Mouse (Mus musculus): Measurements from ENCODE around the gene Olfr1130. TPM values are rescaled to one million over a fixed set of nuclear protein-coding genes. Genes with fewer than 3 reads are reported as not detected.
"Not testable (repeated sequence)": the region's sequence is repeated elsewhere in the genome, so short reads cannot be mapped to it uniquely, and the experiment has no call there.

Gene Olfr1130
- polyA plus RNA-seq (2014; fragmentation: Nextera tagmentation; extraction: Ambion mirVana) = not detected in 2 replicates

DNA sequence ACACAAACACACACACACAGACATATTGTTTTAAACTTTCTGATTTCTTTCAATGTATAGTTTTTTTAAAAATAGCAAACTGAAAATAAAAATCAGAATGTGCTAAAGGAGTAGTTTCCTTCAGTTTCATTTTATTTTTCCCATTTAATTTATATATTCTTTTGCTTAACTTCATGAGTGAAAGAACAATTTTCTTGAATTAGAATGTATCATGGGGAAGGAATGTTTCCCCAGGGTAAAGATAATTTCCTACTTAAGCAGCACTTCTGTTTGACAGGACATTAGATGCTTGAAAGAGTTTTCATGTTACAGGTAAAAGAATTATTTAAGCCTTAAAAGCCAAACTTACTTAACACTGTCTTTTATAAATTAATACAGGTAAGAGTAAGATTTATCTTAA lies at the start of gene Olfr1130:
TSS of gene Olfr1130 (plus strand) at position 301 of the 400 bp plus-strand sequence.
- H3K9ac ChIP-seq (ENCODE audit: low read depth, low read length); DNase-seq (ENCODE audit: low spot score); H3K4me3 ChIP-seq (ENCODE audit: low read depth, low read length); H3K4me2 ChIP-seq (replicated peaks; ENCODE audit: low read depth, low read length); H3K27me3 ChIP-seq (ENCODE audit: control insufficient read depth, insufficient read depth, low read length); H3K27ac ChIP-seq (ENCODE audit: low read depth, low read length); H3K9me3 ChIP-seq (ENCODE audit: control insufficient read depth, low read length); H3K36me3 ChIP-seq (ENCODE audit: control insufficient read depth, insufficient read depth, low read length); ATAC-seq (ENCODE audit: low FRiP score); H3K4me1 ChIP-seq (replicated peaks; ENCODE audit: control insufficient read depth, insufficient read depth, low read length): not testable (repeated sequence)

DNA sequence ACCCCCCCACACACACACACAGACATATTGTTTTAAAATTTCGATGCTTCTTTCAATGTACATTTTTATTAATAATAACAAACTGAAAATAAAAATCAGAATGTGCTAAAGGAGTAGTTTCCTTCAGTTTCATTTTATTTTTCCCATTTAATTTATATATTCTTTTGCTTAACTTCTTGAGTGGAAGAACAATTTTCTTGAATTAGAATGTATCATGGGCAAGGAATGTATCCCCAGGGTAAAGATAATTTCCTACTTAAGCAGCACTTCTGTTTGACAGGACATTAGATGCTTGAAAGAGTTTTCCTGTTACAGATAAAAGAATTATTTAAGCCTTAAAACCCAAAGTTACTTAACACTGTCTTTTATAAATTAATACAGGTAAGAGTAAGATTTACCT lies 32.4 kb upstream of the Olfr1130 start, which contains the start of gene Olfr1129:
TSS of gene Olfr1129 (plus strand) at position 301 of the 400 bp plus-strand sequence.
- H3K36me3 ChIP-seq (ENCODE audit: control insufficient read depth, insufficient read depth, low read length); H3K4me1 ChIP-seq (replicated peaks; ENCODE audit: control insufficient read depth, insufficient read depth, low read length); H3K4me2 ChIP-seq (replicated peaks; ENCODE audit: low read depth, low read length); H3K9ac ChIP-seq (ENCODE audit: low read depth, low read length); H3K27ac ChIP-seq (ENCODE audit: low read depth, low read length); H3K4me3 ChIP-seq (ENCODE audit: low read depth, low read length); ATAC-seq (ENCODE audit: low FRiP score); H3K9me3 ChIP-seq (ENCODE audit: control insufficient read depth, low read length); H3K27me3 ChIP-seq (ENCODE audit: control insufficient read depth, insufficient read depth, low read length); DNase-seq (ENCODE audit: low spot score): not testable (repeated sequence)
- 75% methylated on average over 1 of the region's 1 CpGs for WGBS

DNA sequence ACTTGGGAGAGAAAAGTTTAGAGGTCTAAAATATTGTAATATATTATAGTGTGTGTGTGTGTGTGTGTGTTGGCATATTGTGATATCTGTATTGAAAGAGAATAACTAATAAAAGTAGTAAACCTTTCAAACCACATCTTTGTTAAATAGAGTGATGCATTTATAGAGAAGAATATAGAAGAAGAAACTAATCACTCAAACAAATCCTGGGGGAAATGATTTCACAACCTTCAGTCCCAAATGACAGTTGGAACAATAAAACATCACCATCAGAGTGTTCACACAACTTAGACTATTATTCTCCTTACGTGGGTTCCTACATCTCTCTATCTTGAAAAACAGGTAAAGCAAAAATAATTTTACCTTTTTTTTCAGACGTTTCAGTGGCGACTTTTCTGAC lies 20.8 kb downstream of the Olfr1130 start, which contains the start of gene Olfr1131:
TSS of gene Olfr1131 (plus strand) at position 301 of the 400 bp plus-strand sequence.
- H3K27ac ChIP-seq (ENCODE audit: low read depth, low read length) = no peak within 1 kb of the TSS
- ATAC-seq (ENCODE audit: low FRiP score) = no peak
- H3K27me3 ChIP-seq (ENCODE audit: control insufficient read depth, insufficient read depth, low read length) = no peaks in the 10 kb centered on the region
- no peaks in the 10 kb centered on the region for H3K4me1 ChIP-seq (replicated peaks; ENCODE audit: control insufficient read depth, insufficient read depth, low read length)
- H3K4me3 ChIP-seq (ENCODE audit: low read depth, low read length) = no peak within 1 kb of the TSS
- no peak within 1 kb of the TSS for H3K4me2 ChIP-seq (replicated peaks; ENCODE audit: low read depth, low read length)
- H3K36me3 ChIP-seq (ENCODE audit: control insufficient read depth, insufficient read depth, low read length) = no peaks in the 10 kb centered on the region
- H3K9me3 ChIP-seq (ENCODE audit: control insufficient read depth, low read length) = no peaks in the 10 kb centered on the region
- H3K9ac ChIP-seq (ENCODE audit: low read depth, low read length) = no peak within 1 kb of the TSS
- WGBS = 76% methylated on average over 3 of the region's 3 CpGs
- no peak for DNase-seq (ENCODE audit: low spot score)

DNA sequence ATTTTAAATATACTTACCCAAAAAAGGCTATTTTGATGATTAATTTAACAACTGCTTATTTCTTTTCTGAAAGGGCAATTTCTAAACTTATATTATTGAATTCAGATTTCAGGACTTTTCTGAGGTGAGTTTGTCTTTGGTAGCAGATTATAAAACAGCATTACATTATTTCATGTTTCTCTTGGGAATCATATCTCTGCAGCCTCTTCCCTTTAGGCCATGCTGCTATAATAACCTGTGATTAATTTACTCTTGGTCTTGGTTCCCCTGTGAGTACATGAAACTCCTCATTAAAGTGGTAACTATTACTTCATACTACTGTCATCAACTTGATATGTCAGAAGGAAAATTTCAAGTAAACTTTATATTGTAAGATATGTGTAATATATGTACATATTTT lies 31.4 kb downstream of the Olfr1130 start, which contains the start of gene Olfr1132:
TSS of gene Olfr1132 (minus strand) at position 101 of the 400 bp plus-strand sequence.
- no peaks in the 10 kb centered on the region for H3K36me3 ChIP-seq (ENCODE audit: control insufficient read depth, insufficient read depth, low read length)
- H3K4me3 ChIP-seq (ENCODE audit: low read depth, low read length) = no peak within 1 kb of the TSS
- ATAC-seq (ENCODE audit: low FRiP score) (no peak), DNase-seq (ENCODE audit: low spot score) (no peak)
- H3K27me3 ChIP-seq (ENCODE audit: control insufficient read depth, insufficient read depth, low read length) = no peaks in the 10 kb centered on the region
- no peak within 1 kb of the TSS for H3K4me2 ChIP-seq (replicated peaks; ENCODE audit: low read depth, low read length)
- H3K9ac ChIP-seq (ENCODE audit: low read depth, low read length) = no peak within 1 kb of the TSS
- H3K9me3 ChIP-seq (ENCODE audit: control insufficient read depth, low read length) = no peaks in the 10 kb centered on the region
- H3K4me1 ChIP-seq (replicated peaks; ENCODE audit: control insufficient read depth, insufficient read depth, low read length) = no peaks in the 10 kb centered on the region
- no peak within 1 kb of the TSS for H3K27ac ChIP-seq (ENCODE audit: low read depth, low read length)

DNA sequence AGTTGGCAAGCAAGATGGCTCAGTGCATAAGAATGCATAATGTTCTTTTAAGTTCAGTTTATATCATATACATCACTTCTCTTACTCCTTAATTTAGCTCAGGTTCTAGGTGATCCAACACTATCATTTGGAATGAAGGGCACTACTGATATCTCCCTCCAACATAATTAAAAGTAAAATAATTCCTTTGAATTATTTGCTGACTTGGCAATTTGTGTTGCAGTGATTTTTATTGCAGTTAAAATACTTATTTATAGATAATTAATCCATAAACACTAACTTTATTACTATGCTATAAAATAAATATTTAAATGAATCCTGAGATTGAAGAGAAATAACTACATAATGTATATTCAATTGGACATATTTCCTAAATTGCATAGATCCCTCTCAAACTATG lies 36.4 kb downstream of the Olfr1130 start:
- no peak overlapping the region for H3K4me2 ChIP-seq (replicated peaks; ENCODE audit: low read depth, low read length)
- no peaks in the 10 kb centered on the region for H3K4me1 ChIP-seq (replicated peaks; ENCODE audit: control insufficient read depth, insufficient read depth, low read length)
- no peak for ATAC-seq (ENCODE audit: low FRiP score)

DNA sequence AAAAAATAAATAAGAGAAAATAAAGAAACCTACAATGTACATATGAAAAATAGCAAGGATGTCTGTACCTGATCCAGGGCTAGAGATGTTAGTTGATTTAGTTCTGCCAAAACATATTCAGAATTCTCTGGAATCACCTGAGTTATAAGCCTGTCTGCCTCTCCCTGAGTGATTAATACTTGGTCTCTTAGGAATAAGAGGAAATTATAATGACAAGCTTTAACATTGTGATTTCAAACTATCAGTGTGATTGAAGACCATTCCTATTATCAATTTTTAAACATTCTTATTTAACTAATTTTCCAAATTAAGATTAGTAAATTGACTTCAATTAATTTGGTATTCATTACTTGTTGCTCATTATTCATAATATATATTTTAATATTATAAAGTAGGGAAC lies 41.3 kb downstream of the Olfr1130 start, which contains the start of gene Olfr1133:
TSS of gene Olfr1133 (minus strand) at position 101 of the 400 bp plus-strand sequence.
- ATAC-seq (ENCODE audit: low FRiP score) (no peak), DNase-seq (ENCODE audit: low spot score) (no peak)
- Histone ChIP-seq H3K36me3 (ENCODE audit: control insufficient read depth, insufficient read depth, low read length) (no peaks in the 10 kb centered on the region), H3K27ac (ENCODE audit: low read depth, low read length) (no peak within 1 kb of the TSS), H3K9ac (ENCODE audit: low read depth, low read length) (no peak within 1 kb of the TSS), H3K4me3 (ENCODE audit: low read depth, low read length) (no peak within 1 kb of the TSS), H3K4me2 (replicated peaks; ENCODE audit: low read depth, low read length) (no peak within 1 kb of the TSS), H3K27me3 (ENCODE audit: control insufficient read depth, insufficient read depth, low read length) (no peaks in the 10 kb centered on the region), H3K9me3 (ENCODE audit: control insufficient read depth, low read length) (no peaks in the 10 kb centered on the region), H3K4me1 (replicated peaks; ENCODE audit: control insufficient read depth, insufficient read depth, low read length) (no peaks in the 10 kb centered on the region)

More for the DNA sequence above, 36.4 kb downstream of the Olfr1130 start:
- H3K4me3 ChIP-seq (ENCODE audit: low read depth, low read length) = no peak overlapping the region
- H3K36me3 ChIP-seq (ENCODE audit: control insufficient read depth, insufficient read depth, low read length) = no peaks in the 10 kb centered on the region
- no peak overlapping the region for H3K9ac ChIP-seq (ENCODE audit: low read depth, low read length)
- no peak for DNase-seq (ENCODE audit: low spot score)
- H3K27me3 ChIP-seq (ENCODE audit: control insufficient read depth, insufficient read depth, low read length) = no peaks in the 10 kb centered on the region
- no peaks in the 10 kb centered on the region for H3K9me3 ChIP-seq (ENCODE audit: control insufficient read depth, low read length)
- no peak overlapping the region for H3K27ac ChIP-seq (ENCODE audit: low read depth, low read length)

DNA sequence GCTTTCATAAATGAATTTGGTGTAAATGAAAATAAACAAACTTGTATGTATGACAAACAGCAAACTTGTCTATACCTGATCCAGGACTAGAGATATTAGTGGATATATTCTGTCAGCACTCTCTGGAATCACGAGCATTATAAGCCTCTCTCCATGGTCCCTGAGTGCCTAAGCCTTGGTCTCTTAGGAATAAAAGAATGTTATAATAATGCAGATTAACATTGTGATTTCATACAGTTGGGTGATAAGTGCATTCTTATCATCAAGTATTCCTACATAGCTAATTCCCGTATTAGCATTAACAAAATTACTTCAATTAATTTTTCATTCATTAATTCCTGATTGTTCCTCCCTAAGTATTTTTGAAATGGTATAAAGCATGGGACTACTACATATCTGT lies 52.3 kb downstream of the Olfr1130 start, which contains the start of gene Olfr1134:
TSS of gene Olfr1134 (minus strand) at position 101 of the 400 bp plus-strand sequence.
- WGBS = 85% methylated on average over 2 of the region's 2 CpGs
- H3K27me3 ChIP-seq (ENCODE audit: control insufficient read depth, insufficient read depth, low read length) = no peaks in the 10 kb centered on the region
- DNase-seq (ENCODE audit: low spot score) (no peak), ATAC-seq (ENCODE audit: low FRiP score) (no peak)
- H3K4me3 ChIP-seq (ENCODE audit: low read depth, low read length) = no peak within 1 kb of the TSS
- no peak within 1 kb of the TSS for H3K9ac ChIP-seq (ENCODE audit: low read depth, low read length)
- H3K36me3 ChIP-seq (ENCODE audit: control insufficient read depth, insufficient read depth, low read length) = no peaks in the 10 kb centered on the region
- H3K27ac ChIP-seq (ENCODE audit: low read depth, low read length) = no peak within 1 kb of the TSS
- H3K4me2 ChIP-seq (replicated peaks; ENCODE audit: low read depth, low read length) = no peak within 1 kb of the TSS
- H3K9me3 ChIP-seq (ENCODE audit: control insufficient read depth, low read length) = no peaks in the 10 kb centered on the region
- no peaks in the 10 kb centered on the region for H3K4me1 ChIP-seq (replicated peaks; ENCODE audit: control insufficient read depth, insufficient read depth, low read length)

Other genes starting within 250 kb of the Olfr1130 start
- not detected in 2 replicates for gene Olfr1121, start 236.3 kb upstream of the Olfr1130 start, polyA plus RNA-seq (2014; fragmentation: Nextera tagmentation; extraction: Ambion mirVana)
- gene Olfr1122, start 220.4 kb upstream of the Olfr1130 start, polyA plus RNA-seq (2014; fragmentation: Nextera tagmentation; extraction: Ambion mirVana) = not detected in 2 replicates
- not detected in 2 replicates for gene Olfr1123, start 189.6 kb upstream of the Olfr1130 start, polyA plus RNA-seq (2014; fragmentation: Nextera tagmentation; extraction: Ambion mirVana)
- 0.06 and 0.09 TPM in 2 replicates for gene Olfr1124, start 175.9 kb upstream of the Olfr1130 start, polyA plus RNA-seq (2014; fragmentation: Nextera tagmentation; extraction: Ambion mirVana)
- not detected in 2 replicates for gene Olfr1126, start 152.2 kb upstream of the Olfr1130 start, polyA plus RNA-seq (2014; fragmentation: Nextera tagmentation; extraction: Ambion mirVana)
- gene Pramel7, start 109.1 kb upstream of the Olfr1130 start, polyA plus RNA-seq (2014; fragmentation: Nextera tagmentation; extraction: Ambion mirVana) = not detected in 2 replicates
- not detected in 2 replicates for gene Pramel6, start 99.6 kb upstream of the Olfr1130 start, polyA plus RNA-seq (2014; fragmentation: Nextera tagmentation; extraction: Ambion mirVana)
- not detected in 2 replicates for gene Olfr153, start 74.4 kb upstream of the Olfr1130 start, polyA plus RNA-seq (2014; fragmentation: Nextera tagmentation; extraction: Ambion mirVana)
- gene Olfr1128, start 60.7 kb upstream of the Olfr1130 start, polyA plus RNA-seq (2014; fragmentation: Nextera tagmentation; extraction: Ambion mirVana) = not detected in 2 replicates
- gene Olfr1129, start 32.3 kb upstream of the Olfr1130 start, polyA plus RNA-seq (2014; fragmentation: Nextera tagmentation; extraction: Ambion mirVana) = not detected in 2 replicates
- not detected in 2 replicates for gene Olfr1131, start 20.9 kb downstream of the Olfr1130 start, polyA plus RNA-seq (2014; fragmentation: Nextera tagmentation; extraction: Ambion mirVana)
- not detected in 2 replicates for gene Olfr1132, start 31.3 kb downstream of the Olfr1130 start, polyA plus RNA-seq (2014; fragmentation: Nextera tagmentation; extraction: Ambion mirVana)
- gene Olfr1133, start 41.2 kb downstream of the Olfr1130 start, polyA plus RNA-seq (2014; fragmentation: Nextera tagmentation; extraction: Ambion mirVana) = not detected in 2 replicates
- gene Olfr1134, start 52.2 kb downstream of the Olfr1130 start, polyA plus RNA-seq (2014; fragmentation: Nextera tagmentation; extraction: Ambion mirVana) = not detected in 2 replicates
- gene Olfr1135, start 67.5 kb downstream of the Olfr1130 start, polyA plus RNA-seq (2014; fragmentation: Nextera tagmentation; extraction: Ambion mirVana) = not detected in 2 replicates
- gene Olfr1136, start 87.7 kb downstream of the Olfr1130 start, polyA plus RNA-seq (2014; fragmentation: Nextera tagmentation; extraction: Ambion mirVana) = not detected in 2 replicates
- not detected in 2 replicates for gene Olfr1137, start 107.0 kb downstream of the Olfr1130 start, polyA plus RNA-seq (2014; fragmentation: Nextera tagmentation; extraction: Ambion mirVana)
- not detected in 2 replicates for gene Olfr1138, start 133.8 kb downstream of the Olfr1130 start, polyA plus RNA-seq (2014; fragmentation: Nextera tagmentation; extraction: Ambion mirVana)
- gene Olfr1140, start 137.5 kb downstream of the Olfr1130 start, polyA plus RNA-seq (2014; fragmentation: Nextera tagmentation; extraction: Ambion mirVana) = not detected in 2 replicates
- not detected in 2 replicates for gene Olfr1141, start 147.8 kb downstream of the Olfr1130 start, polyA plus RNA-seq (2014; fragmentation: Nextera tagmentation; extraction: Ambion mirVana)
- not detected in 2 replicates for gene Olfr152, start 173.3 kb downstream of the Olfr1130 start, polyA plus RNA-seq (2014; fragmentation: Nextera tagmentation; extraction: Ambion mirVana)
- not detected in 2 replicates for gene Olfr1143, start 194.4 kb downstream of the Olfr1130 start, polyA plus RNA-seq (2014; fragmentation: Nextera tagmentation; extraction: Ambion mirVana)
- gene Olfr1145, start 203.6 kb downstream of the Olfr1130 start, polyA plus RNA-seq (2014; fragmentation: Nextera tagmentation; extraction: Ambion mirVana) = not detected in 2 replicates
- gene Olfr1148, start 224.3 kb downstream of the Olfr1130 start, polyA plus RNA-seq (2014; fragmentation: Nextera tagmentation; extraction: Ambion mirVana) = not detected in 2 replicates
- not detected in 2 replicates for gene Olfr1150-ps1, start 237.8 kb downstream of the Olfr1130 start, polyA plus RNA-seq (2014; fragmentation: Nextera tagmentation; extraction: Ambion mirVana)
- gene Olfr1151, start 249.7 kb downstream of the Olfr1130 start, polyA plus RNA-seq (2014; fragmentation: Nextera tagmentation; extraction: Ambion mirVana) = not detected in 2 replicates

Data from hindbrain, embryonic 11.5 days (tissue).